Mouse (Mus musculus) left cerebral cortex, adult 11 months (tissue): Measurements from ENCODE around the gene Nos1.

ENCODE experiments used
- DNase-seq: peaks from one replicate; pipeline ENCODE4 v3.0.0; 2022; ENCODE audit warnings: low spot score

Nos1 gene

GRCm38 (mm10) chr5:117898055-117898806 is 117.4 kb downstream of the Nos1 start:
- DNase-seq = no peak

GRCm38 (mm10) chr5:117899361-117899760 is 118.5 kb downstream of the Nos1 start:
- no peak for DNase-seq

- DNase-seq = no peak
Observed at GRCm38 (mm10) chr5:117900921-117901705, 120.3 kb downstream of the Nos1 start.

GRCm38 (mm10) chr5:117903534-117903933 is 122.7 kb downstream of the Nos1 start:
- DNase-seq = no peak

GRCm38 (mm10) chr5:117905728-117906127 is 124.9 kb downstream of the Nos1 start:
- no peak for DNase-seq

- DNase-seq = no peak
Observed at GRCm38 (mm10) chr5:117909524-117909923, 128.7 kb downstream of the Nos1 start.

GRCm38 (mm10) chr5:117916349-117916748 is 135.5 kb downstream of the Nos1 start:
- DNase-seq = peak; percentile 21

- no peak for DNase-seq
Observed at GRCm38 (mm10) chr5:117916906-117917305, 136.1 kb downstream of the Nos1 start.

GRCm38 (mm10) chr5:117921786-117922528 is 141.1 kb downstream of the Nos1 start:
- DNase-seq = no peak

GRCm38 (mm10) chr5:117923688-117924087 is 142.9 kb downstream of the Nos1 start:
- DNase-seq = no peak

GRCm38 (mm10) chr5:117928553-117928952 is 147.7 kb downstream of the Nos1 start:
- DNase-seq = no peak

- no peak for DNase-seq
Observed at GRCm38 (mm10) chr5:117932222-117932621, 151.4 kb downstream of the Nos1 start.

GRCm38 (mm10) chr5:117932862-117933261 is 152.0 kb downstream of the Nos1 start:
- peak; percentile 73 for DNase-seq

- DNase-seq = no peak
Observed at GRCm38 (mm10) chr5:117936346-117936745, 155.5 kb downstream of the Nos1 start.

- DNase-seq = no peak
Observed at GRCm38 (mm10) chr5:117937186-117937585, 156.4 kb downstream of the Nos1 start.

GRCm38 (mm10) chr5:117938182-117938581 is 157.3 kb downstream of the Nos1 start:
- no peak for DNase-seq

GRCm38 (mm10) chr5:117939402-117939801 is 158.6 kb downstream of the Nos1 start:
- DNase-seq = no peak

- no peak for DNase-seq
Observed at GRCm38 (mm10) chr5:117941552-117941951, 160.7 kb downstream of the Nos1 start.

- peak; percentile 32 for DNase-seq
Observed at GRCm38 (mm10) chr5:117946605-117947004, 165.8 kb downstream of the Nos1 start.

- no peak for DNase-seq
Observed at GRCm38 (mm10) chr5:117949393-117949792, 168.6 kb downstream of the Nos1 start.

GRCm38 (mm10) chr5:117953893-117954292 is 173.1 kb downstream of the Nos1 start:
- no peak for DNase-seq

- no peak for DNase-seq
Observed at GRCm38 (mm10) chr5:117954429-117954828, 173.6 kb downstream of the Nos1 start.
